Mouse (Mus musculus) ES-E14 (cell line): ENCODE measurements around the gene Ifnar1.

ENCODE experiments used
- CHD2 ChIP-seq: IDR thresholded peaks from 2 replicates; pipeline ENCODE4 v1.6.1; 2014; ENCODE audit warnings: mild to moderate bottlenecking, low read depth, low read length, inconsistent platforms
- HCFC1 ChIP-seq: IDR thresholded peaks from 2 replicates; pipeline ENCODE4 v1.6.1; 2012; ENCODE audit warnings: low read length, inconsistent platforms, borderline replicate concordance; ENCODE audit not compliant: insufficient read depth
- MAFK ChIP-seq: IDR thresholded peaks from 2 replicates; pipeline ENCODE4 v1.6.1; 2014; ENCODE audit warnings: mild to moderate bottlenecking, low read depth, low read length, inconsistent platforms; ENCODE audit not compliant: insufficient read depth
- ZC3H11A ChIP-seq: IDR thresholded peaks from 2 replicates; pipeline ENCODE4 v1.6.1; 2012; ENCODE audit warnings: low read depth, mild to moderate bottlenecking, inconsistent platforms, low read length, borderline replicate concordance

- TF ChIP-seq CHD2: no peak
- TF ChIP-seq HCFC1: no peak
- TF ChIP-seq MAFK: no peak
- TF ChIP-seq ZC3H11A: no peak
These were observed 3.0 kb downstream of the Ifnar1 start for GRCm38 (mm10) chr16:91488066-91488465.
